Mouse (Mus musculus) granulocyte monocyte progenitor cell, adult 5-6 weeks (primary cell): ENCODE data around the gene Thop1. TPM values are rescaled to one million over a fixed set of nuclear protein-coding genes. Genes with fewer than 3 reads are reported as not detected.
"Not testable (repeated sequence)": the region's sequence is repeated elsewhere in the genome, so short reads cannot be mapped to it uniquely, and the experiment has no call there.

Experiments
- ATAC-seq: replicated peaks from 2 replicates; pipeline ENCODE4 v1.8.0; 2016; ENCODE audit warnings: mild to moderate bottlenecking, moderate TSS enrichment, inconsistent platforms; ENCODE audit not compliant: poor library complexity, severe bottlenecking
- total RNA-seq, 2 experiments: library from RNA; stranded (forward) in 1 of 2; stranded (reverse) in 1 of 2; fragments of 200-712, 200-1000 nt in 1 of 2; fragments of >200 nt in 1 of 2; fragmentation: Nextera tagmentation in 1 of 2; gene quantifications; 2 replicates each; pipeline ENCODE4 v1.2.3; 2014 to 2017

The Thop1 gene
- total RNA-seq (2014; fragmentation: Nextera tagmentation) (23.3 and 24.4 TPM in 2 replicates), total RNA-seq (2017) (24.7 and 26.3 TPM in 2 replicates)

- ATAC-seq = peak; percentile 94
Observed at GRCm38 (mm10) chr10:81069836-81070235, at the start of gene Thop1. Gene Thop1, plus strand, starts transcription at chr10:81070035.

DNA sequence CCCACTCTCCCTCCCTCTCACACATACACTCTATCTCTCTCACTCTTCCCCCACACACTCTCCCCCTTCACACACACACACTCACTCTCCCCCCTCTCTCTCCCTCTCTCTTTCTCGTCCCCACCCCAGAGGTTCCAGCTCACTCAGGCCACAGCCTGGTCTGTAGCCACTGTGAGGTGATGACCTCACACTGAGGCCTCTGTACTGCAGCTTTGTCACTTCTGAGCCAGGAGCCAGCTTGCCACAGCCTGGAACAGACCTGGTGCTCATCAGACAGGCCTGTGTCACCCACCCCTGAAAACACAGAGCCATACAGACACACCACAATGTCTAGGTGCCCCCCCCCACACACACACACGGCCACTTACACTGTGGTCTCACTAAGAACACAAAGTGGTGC is 49.6 kb upstream of the Thop1 start:
- ATAC-seq = no peak

DNA sequence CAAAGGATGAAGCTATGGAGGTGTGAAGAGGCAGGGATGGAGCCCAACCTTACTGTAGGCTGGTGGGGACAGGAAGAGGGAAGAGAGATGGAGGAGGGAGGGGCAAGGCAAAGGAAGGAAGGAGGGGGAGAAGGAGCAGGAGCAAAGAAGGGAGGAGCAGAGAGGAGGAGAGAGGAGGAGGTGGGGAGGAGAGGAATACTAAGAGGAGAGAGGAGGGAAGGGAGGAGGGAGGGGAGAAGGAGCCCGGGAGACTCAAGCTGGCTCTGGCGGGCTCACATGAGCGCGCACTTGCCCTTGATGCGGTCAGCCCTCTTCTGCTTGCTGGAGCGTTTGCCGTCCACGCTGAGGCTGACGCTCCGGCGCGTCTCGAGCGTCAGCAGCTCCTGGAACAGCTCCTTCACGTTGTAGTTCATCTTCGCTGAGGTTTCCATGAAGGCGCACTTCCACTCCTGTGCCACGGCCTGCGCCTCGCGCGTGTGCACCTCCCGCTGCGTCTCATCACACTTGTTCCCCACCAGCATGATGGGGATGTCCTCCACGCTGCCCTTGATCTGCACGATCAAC is 48.2 kb upstream of the Thop1 start:
- ATAC-seq = no peak

- ATAC-seq = no peak
Observed at GRCm38 (mm10) chr10:81022744-81023143, 47.1 kb upstream of the Thop1 start.

- no peak for ATAC-seq
Observed at GRCm38 (mm10) chr10:81024346-81024937, 45.4 kb upstream of the Thop1 start.

GRCm38 (mm10) chr10:81025047-81025621 is 44.7 kb upstream of the Thop1 start:
- ATAC-seq = peak; percentile 55

DNA sequence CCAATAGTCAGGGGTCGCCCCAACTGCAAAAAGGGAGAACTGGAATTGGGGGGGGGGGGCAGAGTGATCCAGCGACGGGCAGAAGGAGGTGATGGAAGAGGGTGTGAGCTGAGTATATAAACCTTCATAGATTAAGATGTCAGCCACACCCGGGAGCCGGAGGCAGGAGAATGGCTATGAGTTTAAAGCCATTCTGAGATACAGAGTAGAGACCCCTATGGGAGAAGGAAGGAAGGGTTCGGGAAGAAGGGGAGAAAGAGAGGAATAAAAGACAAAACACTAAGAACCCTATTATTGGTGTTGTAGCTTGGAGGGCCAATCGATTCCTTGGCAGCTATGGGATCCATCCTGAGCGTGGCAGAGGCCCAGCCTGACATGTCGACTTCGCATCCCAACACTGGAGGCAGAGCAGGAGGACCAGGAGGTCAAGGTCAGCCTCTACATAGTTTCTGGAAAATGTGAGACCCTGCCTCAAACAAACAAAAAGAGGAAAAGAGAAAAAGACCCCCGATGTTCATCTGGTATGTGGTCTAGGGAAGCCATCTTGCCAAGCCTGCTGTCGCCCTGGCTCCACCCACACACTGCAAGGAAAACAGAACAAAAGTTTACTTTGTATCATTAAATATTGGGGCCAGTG is 44.1 kb upstream of the Thop1 start, which contains the start of gene Diras1:
Gene Diras1 (minus strand): TSS at position 24 of the 637 bp plus-strand sequence.
- no peak for ATAC-seq

DNA sequence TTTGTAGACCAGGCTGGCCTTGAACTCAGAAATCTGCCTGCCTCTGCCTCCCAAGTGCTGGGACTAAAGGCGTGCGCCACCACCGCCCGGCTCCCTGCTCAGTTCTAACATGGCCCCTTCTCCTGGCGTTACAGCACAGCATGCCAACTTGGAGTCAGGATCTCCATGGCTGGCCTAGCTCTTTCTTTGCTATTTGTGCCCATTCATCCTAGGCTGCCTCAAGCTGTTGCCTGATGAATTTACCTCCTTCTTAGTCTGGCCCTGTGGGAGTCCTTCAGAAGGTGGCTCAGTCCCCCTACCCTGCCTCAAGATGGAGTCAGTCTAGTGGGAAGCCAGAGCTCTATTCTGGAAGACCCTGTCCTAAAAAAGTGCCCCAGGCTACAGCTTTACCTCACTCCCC is 43.0 kb upstream of the Thop1 start:
- ATAC-seq = no peak

DNA sequence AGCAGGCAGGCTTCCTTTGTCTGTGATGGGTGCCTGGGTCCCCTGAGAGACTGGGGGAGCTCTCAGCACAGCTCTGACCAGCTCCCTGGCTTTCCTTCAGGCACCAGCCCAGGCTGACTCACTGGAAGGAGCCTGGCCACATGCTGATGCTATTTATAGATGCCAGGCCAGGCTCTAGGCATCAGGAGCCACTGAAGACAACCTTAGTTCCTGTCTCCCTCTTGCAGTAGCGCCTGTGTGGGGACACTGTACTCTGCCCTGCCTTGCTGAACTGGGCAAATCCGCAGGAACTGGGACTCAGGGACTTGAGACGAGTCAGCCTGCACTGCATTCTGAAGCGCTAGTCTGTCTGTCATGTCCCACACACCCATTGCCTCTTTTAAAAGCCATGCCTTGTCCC is 42.5 kb upstream of the Thop1 start:
- no peak for ATAC-seq

DNA sequence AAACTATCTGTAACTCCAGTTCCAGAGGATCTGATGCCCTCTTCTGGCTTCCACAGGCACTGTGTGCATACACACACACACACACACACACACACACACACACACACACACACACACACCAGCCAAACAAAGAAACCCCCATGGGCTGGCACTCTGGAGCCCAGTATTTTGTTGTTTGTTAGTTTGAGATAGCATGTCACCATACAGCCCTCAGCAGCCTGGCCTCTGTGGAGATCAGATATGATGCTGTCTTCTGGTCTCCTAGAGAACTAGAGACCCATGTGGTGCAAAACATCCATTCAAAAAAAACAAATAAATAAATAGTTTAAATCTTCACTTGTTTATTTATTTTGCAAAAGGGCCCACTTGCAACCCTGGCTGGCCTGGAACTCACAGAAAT is 41.6 kb upstream of the Thop1 start:
- no peak for ATAC-seq

DNA sequence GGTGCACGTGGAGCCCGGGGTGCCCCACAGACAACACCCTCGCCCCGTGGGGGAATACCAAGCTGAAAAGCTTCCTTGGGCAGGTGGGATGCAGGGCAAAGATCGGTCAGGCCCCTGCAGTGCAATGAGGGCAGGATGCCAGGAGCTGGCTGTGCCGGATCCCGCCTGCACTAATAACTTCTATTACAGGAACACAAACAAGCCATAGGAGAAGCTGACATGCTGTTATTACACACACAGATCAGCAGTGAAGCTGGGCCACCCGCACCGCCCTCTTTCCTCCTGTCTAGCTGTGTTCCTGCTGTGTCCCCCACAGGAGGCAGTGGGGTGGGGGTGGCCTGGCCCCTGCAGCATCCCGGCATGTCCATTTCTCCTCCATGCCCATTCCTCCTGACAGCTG is 40.8 kb upstream of the Thop1 start:
- no peak for ATAC-seq

DNA sequence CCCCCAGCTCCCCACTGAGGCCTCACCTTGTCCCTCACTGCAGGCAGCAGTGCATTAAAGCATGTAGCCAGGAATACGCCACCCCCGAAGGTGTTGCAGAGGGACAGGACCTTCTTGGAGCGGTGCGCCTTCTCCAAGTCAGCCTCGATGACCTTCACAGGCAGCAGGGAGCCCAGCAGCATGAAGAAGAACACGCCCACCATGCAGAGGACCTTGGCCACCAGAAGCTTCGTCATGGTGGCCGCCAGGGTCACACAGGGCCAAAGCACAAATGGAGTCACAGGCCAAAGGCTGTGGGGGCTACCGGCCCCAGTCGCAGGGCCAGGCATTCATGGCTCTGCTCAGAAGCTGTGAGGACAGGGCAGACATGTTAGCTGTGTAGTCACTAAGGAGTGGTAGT is 36.2 kb upstream of the Thop1 start:
- ATAC-seq = no peak

GRCm38 (mm10) chr10:81036251-81036650 is 33.6 kb upstream of the Thop1 start:
- no peak for ATAC-seq

DNA sequence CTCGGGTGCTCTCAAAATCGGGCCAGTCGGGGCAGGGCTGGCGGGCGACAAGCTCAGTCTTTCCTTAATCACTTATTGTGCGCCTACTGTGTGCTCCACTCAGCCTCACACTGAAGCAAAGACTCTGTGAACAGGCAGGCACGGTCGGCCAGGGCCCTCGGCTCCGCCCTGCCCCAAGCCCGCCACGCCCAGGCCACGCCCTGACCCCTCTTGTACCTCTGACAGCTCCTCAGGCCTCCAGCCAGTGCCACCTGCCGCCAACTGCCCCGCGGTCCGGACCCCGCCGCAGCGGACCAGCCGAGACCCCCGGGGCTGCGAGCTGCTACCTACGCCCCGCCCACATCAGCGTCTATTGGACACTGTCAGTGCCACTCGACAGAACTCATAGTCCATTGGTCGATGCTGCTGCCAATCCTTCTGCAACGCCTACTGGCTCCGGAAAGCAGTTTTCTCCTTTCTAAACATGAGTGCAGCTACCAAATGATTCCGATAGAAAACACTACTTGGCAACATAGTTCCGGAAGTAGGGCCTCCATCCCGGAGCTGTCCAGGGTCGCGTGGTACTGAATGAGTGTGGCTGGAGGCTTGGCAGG is 32.8 kb upstream of the Thop1 start, which contains the start of gene Slc39a3:
Gene Slc39a3 (minus strand): TSS at position 439 of the 593 bp plus-strand sequence.
- ATAC-seq = peak; percentile 96

DNA sequence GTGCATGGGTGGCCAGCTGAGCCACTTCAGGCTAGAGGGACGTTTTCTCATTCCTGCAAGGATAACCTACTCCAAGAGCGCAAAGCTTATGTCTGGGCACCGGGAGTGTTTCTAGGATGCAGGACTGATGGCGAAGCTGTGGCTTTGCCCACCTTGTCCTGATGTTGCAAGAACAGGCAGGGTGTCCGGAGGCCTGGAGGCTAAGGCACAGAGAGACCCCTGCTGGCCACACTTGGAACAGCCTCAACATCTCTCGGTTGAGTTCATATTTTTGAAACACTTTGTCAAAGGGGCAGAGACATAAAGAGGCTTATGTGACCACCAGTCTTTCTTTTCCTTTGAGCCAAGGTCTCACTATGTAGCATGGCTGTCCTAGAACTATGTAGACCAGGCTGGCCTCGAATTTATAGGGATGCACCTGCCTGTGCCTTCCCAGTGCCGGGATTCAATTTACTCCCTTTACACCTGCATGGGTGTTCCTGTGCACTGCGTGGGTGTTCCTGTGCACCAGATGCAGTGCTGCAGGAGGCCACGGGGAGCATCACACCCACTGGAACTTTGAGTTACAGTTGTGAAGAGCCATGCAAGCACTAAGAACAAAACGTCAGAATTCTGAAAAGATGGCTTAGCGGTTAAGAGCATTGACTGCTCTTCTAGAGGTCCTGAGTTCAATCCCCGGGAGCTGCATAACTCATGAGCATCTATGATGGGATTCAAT is 28.2 kb upstream of the Thop1 start:
- peak; percentile 56 for ATAC-seq

DNA sequence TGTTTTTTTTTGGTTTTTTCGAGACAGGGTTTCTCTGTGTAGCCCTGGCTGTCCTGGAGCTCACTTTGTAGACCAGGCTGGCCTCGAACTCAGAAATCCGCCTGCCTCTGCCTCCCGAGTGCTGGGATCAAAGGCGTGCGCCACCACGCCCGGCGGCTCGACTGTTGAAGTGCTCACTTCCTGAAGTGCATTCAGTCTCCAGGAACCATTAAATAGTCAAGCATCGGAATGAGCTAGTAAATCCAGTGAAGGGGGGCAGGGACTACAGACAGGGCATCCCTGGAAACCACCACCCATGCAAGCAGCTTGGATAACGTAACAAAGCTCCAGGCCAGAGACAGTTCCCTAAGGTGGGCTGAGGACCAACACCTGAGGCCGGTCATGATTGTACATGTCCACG is 24.6 kb upstream of the Thop1 start:
- ATAC-seq = not testable (repeated sequence)

DNA sequence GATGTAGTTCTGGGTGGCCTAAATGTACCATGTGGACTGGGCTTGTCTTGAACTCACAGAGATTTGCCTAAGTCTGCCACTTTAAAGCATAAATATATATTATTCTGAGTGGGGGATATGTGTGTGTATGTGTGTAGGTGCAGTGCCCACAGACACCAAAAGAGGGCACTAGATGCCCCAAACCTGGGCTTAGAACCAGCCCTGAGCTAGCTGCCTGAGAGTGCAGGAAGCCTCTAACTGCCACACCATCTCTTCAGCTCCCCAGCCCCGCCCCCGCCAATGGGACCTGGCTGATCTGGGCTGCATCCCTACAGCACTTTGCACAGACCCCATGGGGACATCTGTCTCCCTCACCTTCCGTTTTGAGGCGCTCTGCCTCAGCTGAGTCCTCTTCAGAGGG is 19.2 kb upstream of the Thop1 start:
- peak; percentile 57; the same call in 1 of the 2 replicates for ATAC-seq

- ATAC-seq = no peak
Observed at GRCm38 (mm10) chr10:81051133-81051532, 18.7 kb upstream of the Thop1 start.

- no peak for ATAC-seq
Observed at GRCm38 (mm10) chr10:81052577-81052976, 17.3 kb upstream of the Thop1 start.

DNA sequence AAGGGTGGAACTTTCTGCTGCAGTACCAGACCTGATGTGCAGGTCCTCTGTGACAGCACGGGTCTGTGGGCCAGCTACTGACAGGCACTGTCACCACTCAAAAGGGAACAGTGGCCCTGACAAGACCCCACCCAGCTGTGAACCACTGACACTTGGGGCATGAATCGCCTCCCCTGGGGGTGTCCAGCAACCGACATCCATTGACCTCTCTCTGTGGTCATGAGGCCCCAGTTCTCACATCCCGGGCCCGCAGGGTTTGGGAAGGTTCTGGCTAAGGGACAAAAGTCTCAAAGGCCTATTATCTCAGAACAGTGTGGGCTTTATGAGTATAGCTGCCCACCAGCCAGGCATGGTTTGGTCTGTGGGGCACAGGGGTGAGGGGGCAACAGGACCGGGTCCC is 14.7 kb upstream of the Thop1 start:
- ATAC-seq = no peak
